Mouse (Mus musculus) liver, postnatal 0 days (tissue): ENCODE measurements around the gene Gm21095. TPM values are rescaled to one million over a fixed set of nuclear protein-coding genes. Genes with fewer than 3 reads are reported as not detected.
"Not testable (repeated sequence)": the region's sequence is repeated elsewhere in the genome, so short reads cannot be mapped to it uniquely, and the experiment has no call there.

ENCODE experiments used
- ATAC-seq: fragments of 200-750 bp; cut with Nextera tagmentation; 2 replicates; pipeline ENCODE4 v1.8.0; 2017; ENCODE audit warnings: mild to moderate bottlenecking, moderate library complexity
- DNase-seq: peaks from one replicate; pipeline ENCODE4 v3.0.0-alpha.2; 2016
- H3K27ac ChIP-seq: fragments of 300-500 bp; sonication (generic); 2 replicates; pipeline ENCODE4 v1.5.1; 2014; ENCODE audit warnings: antibody characterized with exemption, moderate library complexity, mild to moderate bottlenecking, low read depth
- H3K27me3 ChIP-seq: fragments of 300-500 bp; sonication (generic); 2 replicates; pipeline ENCODE4 v1.6.1; 2014; ENCODE audit warnings: low read length, control low read depth, mixed read lengths; ENCODE audit not compliant: insufficient read depth
- H3K36me3 ChIP-seq: fragments of 300-500 bp; sonication (generic); replicated peaks from 2 replicates; pipeline ENCODE4 v1.6.1; 2014; ENCODE audit warnings: mild to moderate bottlenecking, control low read depth, low read length, moderate library complexity, mixed read lengths; ENCODE audit not compliant: insufficient read depth
- H3K4me1 ChIP-seq: fragments of 300-500 bp; sonication (generic); 2 replicates; pipeline ENCODE4 v1.6.1; 2014; ENCODE audit warnings: antibody characterized with exemption, mild to moderate bottlenecking, control low read depth; ENCODE audit not compliant: insufficient read depth
- H3K4me2 ChIP-seq: fragments of 300-500 bp; sonication (generic); 2 replicates; pipeline ENCODE4 v1.6.1; 2014; ENCODE audit warnings: low read depth, mild to moderate bottlenecking, low read length, moderate library complexity, mixed read lengths
- H3K4me3 ChIP-seq: fragments of 300-500 bp; sonication (generic); 2 replicates; pipeline ENCODE4 v1.5.1; 2014; ENCODE audit warnings: low read depth, low read length
- H3K9ac ChIP-seq: fragments of 300-500 bp; sonication (generic); replicated peaks from 2 replicates; pipeline ENCODE4 v1.6.1; 2014; ENCODE audit warnings: mild to moderate bottlenecking, moderate library complexity
- H3K9me3 ChIP-seq: fragments of 300-500 bp; sonication (generic); 2 replicates; pipeline ENCODE4 v1.6.1; 2016; ENCODE audit warnings: mild to moderate bottlenecking, control low read depth, low read length, mixed read lengths
- WGBS: fragments of 180-500 bp; shearing (Covaris S2); extraction: QIAGEN DNeasy Blood & Tissue Kit; methylation state at CpG from one replicate; pipeline ENCODE4 v1.1.7; 2014; ENCODE audit not compliant: insufficient replicate concordance; 5-methylcytosine and 5-hydroxymethylcytosine counted together
- polyA plus RNA-seq: library from polyadenylated mRNA; unstranded; fragments of >200 nt; fragmentation: Nextera tagmentation; extraction: Ambion mirVana; gene quantifications from 2 replicates; pipeline ENCODE4 v1.2.1, GENCODE M21; 2015

Gene Gm21095
- not detected in 2 replicates for polyA plus RNA-seq

- H3K4me3 ChIP-seq, H3K4me1 ChIP-seq, H3K9me3 ChIP-seq, H3K9ac ChIP-seq, H3K27me3 ChIP-seq, DNase-seq, H3K4me2 ChIP-seq, ATAC-seq, H3K36me3 ChIP-seq, H3K27ac ChIP-seq: not testable (repeated sequence)
- WGBS = no CpG with 5 or more reads among the region's 6 CpGs
Observed at GRCm38 (mm10) chrY:84096979-84097378, at the start of gene Gm21095. Gene Gm21095, plus strand, starts transcription at chrY:84097279.
